Mouse (Mus musculus): ENCODE results near the gene Sec31a.
A peak's percentile ranks its signal among the peaks of the same experiment; 100 is the strongest.
"Not testable (repeated sequence)": the region's sequence is repeated elsewhere in the genome, so short reads cannot be mapped to it uniquely, and the experiment has no call there.

The Sec31a gene

GRCm38 (mm10) chr5:100415761-100416590, at the start of gene Sec31a:
Sec31a (minus strand) TSS chr5:100416234.
- DNase-seq (ENCODE audit: low spot score), result peak; percentile 95

- no peak for DNase-seq (ENCODE audit: low spot score)
Measured at GRCm38 (mm10) chr5:100462374-100462773, 46.3 kb upstream of the Sec31a start.

- DNase-seq (ENCODE audit: low spot score), result no peak
Measured at GRCm38 (mm10) chr5:100461526-100461925, 45.5 kb upstream of the Sec31a start.

GRCm38 (mm10) chr5:100459468-100459867, 43.4 kb upstream of the Sec31a start:
- no peak for DNase-seq (ENCODE audit: low spot score)

- no peak for DNase-seq (ENCODE audit: low spot score)
Measured at GRCm38 (mm10) chr5:100451871-100452270, 35.8 kb upstream of the Sec31a start.

- no peak for DNase-seq (ENCODE audit: low spot score)
Measured at GRCm38 (mm10) chr5:100438796-100439195, 22.8 kb upstream of the Sec31a start.

DNA sequence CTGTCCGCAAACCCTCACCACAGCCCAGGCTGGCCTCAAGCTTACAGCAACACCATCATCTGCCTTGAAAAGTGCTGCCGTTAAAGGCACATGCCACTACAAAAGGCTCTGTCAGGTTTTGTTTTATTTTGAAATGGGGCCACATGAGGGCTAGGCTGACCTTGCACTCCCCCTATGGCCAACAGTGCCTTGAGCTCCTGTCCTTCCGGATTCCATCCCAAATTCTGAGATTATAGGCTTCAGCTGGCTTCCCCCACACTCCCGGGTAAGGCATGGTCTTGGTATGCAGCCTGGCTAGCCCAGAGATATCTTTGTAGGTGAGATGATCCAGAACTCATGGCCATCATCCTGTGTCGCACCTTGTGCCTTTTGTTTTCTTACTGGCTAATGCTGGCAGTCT, 21.9 kb upstream of the Sec31a start:
- no peak for DNase-seq (ENCODE audit: low spot score)

DNA sequence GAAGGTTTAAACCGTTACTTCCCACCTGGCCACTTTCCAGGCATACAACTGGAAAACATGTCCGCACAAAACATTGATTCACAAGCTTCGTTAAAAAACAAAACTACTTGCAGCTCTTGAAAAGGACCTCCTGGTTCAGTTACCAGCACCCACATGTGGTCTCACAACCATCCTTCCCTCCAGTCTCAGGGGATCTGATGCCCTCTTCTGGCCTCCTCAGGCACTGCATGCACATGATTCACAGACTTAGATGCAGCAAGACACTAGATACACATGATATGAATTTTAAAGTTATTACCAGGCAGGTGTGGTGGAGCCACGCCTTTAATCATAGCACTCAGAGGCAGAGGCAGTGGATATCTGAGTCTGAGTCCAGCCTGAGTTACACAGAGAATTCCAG, 21.1 kb upstream of the Sec31a start:
- no peak for DNase-seq (ENCODE audit: low spot score)

- no peak for DNase-seq (ENCODE audit: low spot score)
Measured at GRCm38 (mm10) chr5:100430966-100431365, 14.9 kb upstream of the Sec31a start.

DNA sequence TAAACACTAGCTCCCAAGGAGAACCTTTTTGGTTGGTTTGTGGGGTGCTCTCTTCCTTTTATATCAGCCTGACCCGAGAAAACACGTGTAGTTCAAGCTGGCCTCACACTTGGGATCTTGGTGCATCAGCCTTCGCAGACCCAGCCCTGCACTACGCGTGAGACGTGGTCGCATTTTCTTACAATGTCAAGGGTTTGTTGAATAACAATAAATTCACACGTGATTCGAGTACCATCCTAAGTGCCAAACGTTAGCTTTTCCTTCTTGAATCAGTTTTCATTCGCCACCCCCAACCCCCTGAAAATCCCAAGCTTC, 14.0 kb upstream of the Sec31a start:
- DNase-seq (ENCODE audit: low spot score), result no peak

DNA sequence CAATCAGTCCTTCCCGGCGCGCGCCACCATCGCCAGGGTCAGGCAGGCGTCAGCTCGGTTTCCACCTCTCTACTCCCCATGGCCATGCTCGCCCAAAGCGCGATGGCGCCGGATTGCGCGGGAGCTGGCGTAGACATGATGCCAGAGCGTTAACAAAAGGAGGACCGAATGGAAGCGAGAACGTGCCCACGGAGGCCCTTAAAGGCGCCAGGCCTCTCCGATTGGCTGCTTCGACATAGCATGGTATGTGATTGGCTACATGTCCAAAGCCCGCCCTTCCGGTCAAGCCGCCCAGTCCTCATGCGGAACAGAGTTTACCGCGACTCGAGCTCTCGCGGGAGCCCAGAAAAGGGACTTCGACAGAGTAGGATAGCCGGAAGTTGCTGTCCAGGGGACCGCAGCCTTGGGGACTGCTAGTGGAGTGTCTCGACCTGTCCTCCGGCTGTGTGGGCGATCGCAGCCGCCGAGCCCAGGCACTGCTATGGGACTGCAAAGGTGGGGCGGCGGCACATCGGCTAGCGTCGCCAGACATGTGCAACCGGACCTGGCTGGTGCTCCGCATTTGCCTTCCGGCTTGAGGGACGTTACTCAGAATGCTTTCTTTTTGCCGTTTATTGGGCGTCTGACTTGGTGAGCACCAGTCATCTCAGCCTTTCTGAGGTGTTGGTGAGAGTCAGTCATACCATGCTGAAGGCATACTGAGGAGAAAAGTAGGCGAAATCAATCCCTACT, 13.5 kb upstream of the Sec31a start:
- DNase-seq (ENCODE audit: low spot score), result peak; percentile 98

DNA sequence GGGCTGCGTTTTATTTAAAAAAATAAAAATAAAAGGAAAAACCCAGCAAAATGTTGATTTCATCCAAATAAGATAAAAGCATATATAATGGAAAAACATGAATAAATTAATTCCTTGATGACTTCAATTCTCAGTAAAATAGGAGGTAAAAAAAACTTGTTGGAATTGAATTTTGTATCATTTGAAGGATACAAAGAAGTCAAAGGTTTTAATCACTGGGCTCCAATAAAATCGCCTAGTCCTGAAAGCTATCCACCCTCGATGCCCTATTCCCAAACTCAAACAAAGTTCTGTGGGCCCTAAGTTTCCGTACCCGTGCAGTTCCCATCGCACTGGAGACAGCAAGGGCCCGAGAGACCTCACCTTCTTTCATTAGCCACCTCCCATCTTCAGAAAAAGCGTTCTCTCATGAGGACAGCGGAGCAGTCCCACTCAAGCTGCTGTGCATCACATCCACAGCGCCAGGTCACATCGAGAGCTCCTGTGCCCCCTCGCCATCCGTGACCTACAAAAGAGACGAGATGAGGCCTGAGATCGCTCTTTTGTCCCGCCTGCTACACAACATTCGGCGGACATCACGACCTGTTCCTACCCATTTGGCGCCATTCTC, 12.8 kb upstream of the Sec31a start:
- peak; percentile 72 for DNase-seq (ENCODE audit: low spot score)

DNA sequence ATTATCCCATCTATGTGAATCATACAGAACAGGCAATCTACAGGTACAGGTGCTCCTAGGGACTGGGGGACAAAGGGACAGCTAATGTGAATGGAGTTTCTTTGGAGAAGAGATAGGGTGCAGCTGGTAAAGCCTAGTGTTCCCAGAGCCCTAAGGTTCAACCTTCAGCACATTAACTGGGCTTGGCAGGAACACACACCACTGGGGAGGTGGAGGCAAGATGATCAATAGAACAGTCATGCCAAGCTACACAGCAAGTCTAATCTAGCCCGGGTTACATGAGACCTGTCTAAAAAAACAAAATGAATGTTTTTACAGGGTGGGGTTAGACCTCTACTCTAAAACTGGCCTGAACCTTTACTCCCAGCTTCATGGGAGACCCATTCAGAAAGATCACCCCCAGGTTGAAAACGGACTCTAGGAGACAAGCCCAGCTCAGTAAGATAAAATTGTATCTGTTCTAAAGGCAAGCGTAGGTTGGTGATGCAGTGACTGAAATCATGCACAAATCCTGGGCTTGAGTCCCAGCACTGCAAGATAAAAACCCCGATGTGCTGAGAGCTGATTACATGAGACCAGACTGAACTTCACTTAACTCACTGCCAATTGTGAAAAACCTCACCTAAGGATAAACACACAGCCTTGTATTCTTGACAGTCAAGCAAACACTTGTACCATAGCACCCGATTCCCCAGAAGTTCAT, 12.1 kb upstream of the Sec31a start:
- peak; percentile 35 for DNase-seq (ENCODE audit: low spot score)

DNA sequence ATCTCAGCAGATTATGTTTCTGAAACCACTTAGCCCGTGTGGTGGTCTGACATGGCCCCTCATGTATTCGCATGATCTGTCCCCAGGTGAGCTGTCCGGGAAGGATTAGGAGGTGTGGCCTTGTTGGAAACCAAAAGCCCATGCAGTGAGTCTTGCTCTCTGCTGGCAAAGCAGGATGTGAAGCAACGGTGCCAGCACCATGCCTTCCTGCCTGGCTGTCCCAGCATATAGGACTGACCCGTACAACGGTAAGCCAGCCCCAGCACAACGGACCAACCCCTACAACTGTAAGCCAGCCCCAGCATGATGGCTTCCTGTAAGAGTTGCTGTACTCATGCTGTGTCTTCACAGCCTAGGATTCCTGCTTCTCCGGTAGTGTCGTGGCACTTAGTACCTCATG, 11.2 kb upstream of the Sec31a start:
- DNase-seq (ENCODE audit: low spot score), result no peak

DNA sequence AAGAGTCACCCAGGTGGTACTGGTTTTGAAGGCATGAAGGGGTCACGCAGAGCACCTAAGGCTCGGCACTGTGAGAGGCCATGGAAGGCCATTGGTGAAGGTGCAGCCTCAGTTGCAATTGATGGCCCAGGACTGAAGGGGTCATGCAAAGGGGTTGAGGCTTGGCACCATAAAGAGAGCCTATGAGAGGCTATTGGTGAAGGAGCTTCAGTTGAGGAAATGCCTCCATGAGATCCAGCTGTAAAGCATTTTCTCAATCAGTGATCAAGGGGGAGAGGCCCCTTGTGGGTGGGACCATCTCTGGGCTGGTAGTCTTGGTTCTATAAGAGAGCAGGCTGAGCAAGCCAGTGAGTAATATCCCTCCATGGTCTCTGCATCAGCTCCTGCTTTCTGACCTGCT, 9.8 kb upstream of the Sec31a start:
- not testable (repeated sequence) for DNase-seq (ENCODE audit: low spot score)

- DNase-seq (ENCODE audit: low spot score), result no peak
Measured at GRCm38 (mm10) chr5:100424252-100424651, 8.2 kb upstream of the Sec31a start.

- no peak for DNase-seq (ENCODE audit: low spot score)
Measured at GRCm38 (mm10) chr5:100423626-100424025, 7.6 kb upstream of the Sec31a start.

DNA sequence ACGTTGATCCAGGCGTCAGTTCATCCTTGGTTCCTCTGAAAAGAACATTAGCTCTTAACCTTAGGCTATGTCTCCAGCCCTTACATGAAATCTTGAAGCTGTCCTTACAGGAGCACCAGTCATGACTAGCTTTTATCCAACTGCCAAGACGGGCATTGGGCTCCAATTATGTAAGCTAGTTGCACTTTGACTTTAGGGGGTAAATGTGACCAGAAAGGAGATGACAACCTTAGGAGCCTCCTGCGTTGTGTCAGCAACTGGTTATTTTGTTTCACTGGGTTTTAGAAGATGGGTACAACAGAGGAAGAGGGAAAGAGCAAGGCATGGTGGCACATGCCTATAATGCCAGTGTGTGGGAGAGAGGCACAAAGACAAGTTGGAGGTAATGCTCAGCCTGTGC, 2.8 kb upstream of the Sec31a start:
- no peak for DNase-seq (ENCODE audit: low spot score)

DNA sequence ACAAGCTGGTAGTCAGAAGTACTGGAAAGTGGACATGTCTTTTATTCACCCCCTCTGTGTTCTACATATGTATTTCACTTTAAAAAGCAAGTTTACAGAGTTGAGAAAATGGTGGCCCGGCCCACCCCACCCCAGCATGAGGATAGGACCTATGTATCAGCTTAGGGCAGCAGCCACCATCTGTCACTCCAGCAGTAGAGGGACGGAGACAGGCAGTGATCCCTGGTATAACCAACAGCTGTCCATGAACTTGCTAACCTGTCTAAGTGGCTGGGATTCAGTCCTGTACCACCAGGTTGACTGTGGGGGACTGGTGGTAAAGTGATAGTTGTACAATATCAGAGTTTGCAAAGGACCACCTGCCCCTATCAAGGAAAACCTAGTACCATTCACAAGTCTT, 2.0 kb upstream of the Sec31a start:
- DNase-seq (ENCODE audit: low spot score), result no peak

DNA sequence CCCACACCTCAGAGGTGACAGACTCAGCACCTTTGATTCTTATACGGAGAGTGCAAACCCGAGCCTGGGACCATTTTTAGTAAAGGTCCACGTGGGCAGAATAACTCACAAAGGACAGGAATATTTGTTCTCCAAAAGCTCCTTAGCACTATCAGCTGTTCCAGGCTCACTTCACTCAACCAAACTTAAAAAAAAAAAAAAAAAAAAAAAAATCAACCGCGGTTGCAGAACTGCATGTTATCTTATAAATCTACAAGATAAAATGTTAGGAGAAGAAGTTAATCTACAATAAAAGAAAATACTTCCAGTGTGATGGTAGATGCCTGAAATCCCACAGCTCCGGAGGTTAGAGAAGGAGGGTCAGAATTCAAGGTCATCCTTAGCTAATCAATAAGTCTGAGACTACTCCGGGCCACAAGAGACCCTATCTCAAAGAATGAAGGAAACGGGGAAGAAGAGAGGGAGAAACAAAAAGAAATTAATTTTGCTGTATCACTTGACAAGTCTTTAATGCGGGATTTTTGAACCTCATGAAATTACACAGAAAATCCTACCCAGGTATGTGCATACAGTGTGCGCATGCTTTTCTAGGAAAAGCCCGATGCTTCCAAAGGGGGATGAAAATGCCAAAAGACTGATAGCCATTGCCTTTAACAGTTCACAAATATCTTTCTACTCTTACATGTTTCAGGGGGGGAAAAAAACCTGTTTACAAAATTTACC, 1.4 kb downstream of the Sec31a start:
- peak; percentile 3 for DNase-seq (ENCODE audit: low spot score)

- DNase-seq (ENCODE audit: low spot score), result no peak
Measured at GRCm38 (mm10) chr5:100412886-100413285, 3.1 kb downstream of the Sec31a start.

DNA sequence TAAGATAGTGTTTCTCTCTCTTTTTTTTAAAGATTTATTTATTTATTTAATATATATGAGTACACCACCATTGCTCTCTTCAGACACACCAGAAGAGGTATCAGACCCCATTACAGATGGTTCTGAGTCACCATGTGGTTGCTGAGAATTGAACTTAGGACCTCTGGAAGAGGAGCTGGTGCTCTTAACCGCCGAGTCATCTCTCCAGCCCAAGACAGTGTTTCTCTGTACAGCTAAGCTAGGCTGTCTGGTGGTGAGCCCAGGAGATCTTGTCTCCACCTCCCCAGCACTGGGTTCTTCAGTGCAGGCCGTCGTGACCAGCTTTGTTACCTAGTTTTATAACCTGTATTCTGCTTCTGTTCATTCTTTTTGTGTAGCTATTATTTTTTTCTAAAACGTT, 5.8 kb downstream of the Sec31a start:
- no peak for DNase-seq (ENCODE audit: low spot score)

All from embryo, embryonic 10.5 days (tissue).